Mouse (Mus musculus): ENCODE data around the gene Dpy30.

Dpy30 gene

DNA sequence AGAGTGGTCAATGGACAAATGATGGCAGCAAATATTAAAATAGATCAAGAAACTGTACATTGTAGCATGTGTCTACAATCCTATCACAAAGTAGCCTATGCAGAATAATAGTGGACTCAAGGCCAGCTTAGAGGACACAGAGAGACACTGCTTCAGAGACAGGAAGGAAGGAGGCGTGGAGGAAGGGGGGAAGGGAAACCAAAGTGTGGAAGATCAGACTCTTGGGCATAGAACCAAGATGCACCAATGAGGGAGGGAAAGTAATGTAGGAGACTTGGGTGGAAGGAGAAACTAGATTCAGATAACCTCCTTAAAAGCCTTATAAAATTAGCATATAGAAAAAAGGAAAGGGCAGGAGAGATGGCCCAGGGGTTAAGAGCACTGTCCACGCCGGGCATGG is 61.3 kb downstream of the Dpy30 start:
- DNase-seq, result no peak

Data from lung, adult 18-20 months (tissue).